Mouse (Mus musculus): Measurements from ENCODE around the gene Clock.

Gene Clock

DNA sequence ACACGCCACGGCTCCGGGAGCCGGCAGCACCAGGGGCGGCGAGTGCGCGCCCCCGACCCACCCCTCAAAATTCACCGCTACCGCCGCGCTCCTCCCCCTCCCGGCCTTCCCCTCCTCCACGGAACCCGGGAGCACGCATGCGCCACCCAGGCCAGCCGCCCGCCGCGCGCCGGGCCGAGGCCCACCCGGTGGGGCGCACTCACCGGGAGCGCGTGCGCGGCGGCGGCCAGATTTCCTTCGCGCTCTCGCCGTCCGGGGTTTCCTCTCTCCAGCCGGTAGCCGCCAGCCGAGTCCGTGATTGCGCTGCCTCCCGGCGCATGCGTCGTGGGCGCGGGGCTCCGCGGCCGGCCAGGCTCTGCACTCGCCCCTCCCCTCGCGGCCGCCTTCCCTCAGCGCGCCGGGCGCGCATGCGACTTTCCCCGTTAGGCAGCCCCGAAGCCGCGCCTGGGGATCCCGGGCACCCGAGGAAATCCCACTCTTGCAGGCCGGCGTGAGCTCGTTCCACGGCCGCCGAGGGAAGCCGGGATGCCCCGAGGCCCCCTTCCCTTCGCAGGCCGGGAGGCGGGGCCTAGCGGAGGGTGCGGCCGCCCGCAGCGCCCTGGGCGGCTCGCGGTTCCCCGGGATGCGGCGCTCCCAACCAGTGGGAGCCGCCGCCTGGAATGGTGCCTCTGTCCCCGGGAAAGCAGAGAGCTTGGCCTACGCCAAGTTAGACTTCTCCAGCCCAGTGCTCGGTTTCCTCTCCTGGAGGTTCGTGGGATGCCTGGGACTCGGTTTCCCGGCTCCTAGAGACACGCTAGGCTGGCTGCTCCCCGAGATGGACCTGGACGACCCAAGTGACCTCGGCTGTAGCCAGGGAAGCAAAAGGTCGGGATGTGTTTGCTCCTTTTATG lies at the start of gene Clock:
Gene Clock, minus strand, starts transcription at position 341 of the 890 bp plus-strand sequence.
- DNase-seq (ENCODE audit: low spot score), result peak; percentile 79

DNA sequence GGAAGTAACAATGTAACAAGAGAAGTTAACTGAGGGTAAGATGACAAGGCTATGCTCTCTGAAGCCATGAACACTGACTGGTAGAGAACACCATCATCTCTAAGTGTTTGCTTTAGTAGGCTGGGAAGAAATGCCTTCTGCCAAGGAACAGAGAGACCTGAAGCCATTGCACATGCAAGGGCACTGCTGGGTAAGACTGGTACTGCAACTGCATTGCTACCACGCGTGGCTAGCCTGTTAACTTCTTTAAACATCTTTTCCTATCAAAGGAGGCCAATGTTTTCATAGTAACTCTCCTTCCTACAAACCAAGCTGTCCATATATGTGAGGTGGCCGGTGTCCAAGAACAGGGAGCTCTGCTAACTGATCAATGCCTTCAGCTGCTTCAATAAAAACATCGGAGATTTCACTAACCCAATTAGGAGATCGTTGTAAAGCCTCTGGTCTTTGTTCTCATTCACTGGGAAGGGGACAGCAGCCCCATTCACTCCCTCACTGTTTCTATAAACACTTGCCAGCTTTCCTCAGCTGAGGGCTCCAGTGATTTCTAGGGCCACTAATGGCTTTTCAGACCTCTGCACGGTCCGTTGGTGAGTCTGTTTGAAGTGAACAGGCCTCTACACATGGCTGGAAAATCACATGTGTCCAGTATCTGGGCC lies 47.5 kb upstream of the Clock start:
- DNase-seq (ENCODE audit: low spot score), result no peak

DNA sequence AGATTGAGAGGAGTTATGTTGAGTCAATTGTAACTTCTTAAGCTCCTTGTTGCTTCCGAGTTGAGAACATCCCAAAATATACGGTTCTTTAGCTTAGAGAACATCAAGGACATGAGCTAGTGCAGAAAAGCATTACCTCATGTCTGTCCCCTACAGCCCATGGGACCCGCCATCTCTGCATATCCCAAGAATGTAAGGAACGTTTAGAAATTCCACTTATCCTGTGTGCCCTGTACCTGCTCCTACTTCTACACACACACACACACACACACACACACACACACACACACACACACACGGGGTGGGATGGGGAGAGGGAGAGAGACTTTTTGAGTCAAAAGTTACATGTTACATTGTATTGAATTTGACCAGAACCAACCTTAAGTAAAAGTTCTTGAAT lies 46.9 kb upstream of the Clock start:
- no peak for DNase-seq (ENCODE audit: low spot score)

DNA sequence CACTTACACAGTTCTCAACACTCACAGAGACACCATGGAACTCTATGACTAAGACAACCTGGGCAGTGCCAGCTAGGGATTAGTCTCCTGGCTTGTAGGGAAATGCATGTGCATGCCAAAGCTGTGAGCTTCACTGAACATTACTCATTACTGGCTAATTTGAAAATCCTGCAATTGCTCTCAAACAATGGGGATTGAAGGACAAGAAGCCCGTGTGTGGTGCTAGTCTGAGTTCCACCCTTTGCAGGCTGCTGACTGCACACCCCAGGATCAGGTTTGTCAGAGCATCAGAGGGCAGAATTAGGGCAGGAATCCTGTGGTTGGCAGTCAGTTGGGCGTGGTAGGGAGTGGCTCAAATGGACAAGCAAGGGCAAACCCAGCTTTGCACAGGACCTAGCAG lies 41.5 kb upstream of the Clock start:
- DNase-seq (ENCODE audit: low spot score), result no peak

DNA sequence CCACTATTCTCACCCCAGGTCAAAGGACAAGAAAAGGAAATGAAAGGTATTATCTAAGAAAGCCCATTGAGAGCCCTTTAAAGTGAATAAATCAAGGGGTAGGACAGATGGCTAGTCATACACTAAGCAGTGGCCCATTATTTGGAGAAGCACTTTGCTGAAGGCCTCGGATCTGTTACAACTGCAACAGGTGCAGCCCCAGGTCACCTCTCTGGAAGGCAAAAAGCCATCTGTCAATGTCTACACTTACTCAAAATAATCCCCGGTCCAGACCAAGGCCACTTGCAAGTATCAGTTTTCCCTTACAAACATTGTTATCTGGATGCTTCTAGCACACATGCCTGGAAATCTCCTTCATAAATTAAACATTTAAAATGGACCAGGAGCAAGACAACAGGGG lies 36.3 kb upstream of the Clock start:
- no peak for DNase-seq (ENCODE audit: low spot score)

DNA sequence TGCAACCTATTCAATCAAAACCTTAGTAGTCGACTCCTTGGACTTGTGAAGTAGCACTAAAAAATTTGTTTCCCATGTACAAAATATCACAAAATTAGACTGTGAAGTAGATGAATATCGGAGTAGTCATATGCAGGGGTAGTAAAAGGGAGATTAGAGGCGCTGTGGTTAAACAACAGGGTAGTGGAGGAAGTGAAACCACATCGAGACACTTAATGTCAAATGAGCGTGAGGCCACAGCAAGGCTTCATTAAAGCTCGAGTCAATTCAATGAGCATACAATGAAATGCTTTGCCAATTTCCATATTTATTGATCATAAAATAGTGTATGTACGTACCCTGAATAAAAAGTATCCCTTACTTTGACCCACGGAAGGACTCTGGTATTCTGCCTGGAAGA lies 32.5 kb upstream of the Clock start:
- no peak for DNase-seq (ENCODE audit: low spot score)

DNA sequence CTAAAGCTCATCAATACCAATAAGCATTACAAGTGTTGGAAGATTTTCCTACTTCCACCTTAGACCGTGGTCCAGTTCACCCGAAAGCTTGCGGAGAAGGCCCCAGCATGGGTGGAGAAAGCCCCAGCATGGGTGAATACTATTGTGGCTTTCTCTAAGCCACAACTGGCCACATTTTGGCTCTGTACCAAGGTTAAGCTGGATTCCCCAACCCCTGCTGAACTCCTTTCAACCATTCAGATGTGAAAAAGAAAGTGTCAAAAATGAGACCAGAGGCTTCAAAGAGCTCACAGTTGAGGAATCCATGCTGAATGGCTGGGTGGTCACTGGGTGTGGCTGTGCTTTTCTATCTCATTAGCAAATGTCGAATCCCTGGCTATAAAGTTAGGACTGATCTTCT lies 29.2 kb upstream of the Clock start:
- DNase-seq (ENCODE audit: low spot score), result no peak

DNA sequence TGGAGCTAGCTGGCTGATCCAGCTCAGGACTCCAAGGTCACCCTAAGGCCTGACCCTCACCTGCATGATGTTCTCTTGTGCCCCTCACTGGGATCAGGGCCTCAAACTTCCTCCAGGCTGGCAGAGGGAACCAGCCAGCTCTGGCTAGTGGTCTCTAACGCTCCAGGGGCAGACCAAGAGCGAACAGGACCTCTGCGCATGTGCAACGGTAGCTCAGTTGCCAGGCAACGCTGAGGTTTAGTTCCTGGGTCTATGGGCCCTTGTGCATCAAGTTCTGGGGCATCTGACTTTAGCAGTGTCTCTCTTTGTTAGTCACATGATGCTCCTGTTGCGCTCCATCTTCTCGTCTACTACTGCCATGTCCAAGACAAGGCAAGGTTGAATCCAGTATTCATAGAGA lies 26.4 kb upstream of the Clock start, which contains the start of gene Pdcl2:
Gene Pdcl2, minus strand, starts transcription at position 204 of the 400 bp plus-strand sequence.
- no peak for DNase-seq (ENCODE audit: low spot score)

DNA sequence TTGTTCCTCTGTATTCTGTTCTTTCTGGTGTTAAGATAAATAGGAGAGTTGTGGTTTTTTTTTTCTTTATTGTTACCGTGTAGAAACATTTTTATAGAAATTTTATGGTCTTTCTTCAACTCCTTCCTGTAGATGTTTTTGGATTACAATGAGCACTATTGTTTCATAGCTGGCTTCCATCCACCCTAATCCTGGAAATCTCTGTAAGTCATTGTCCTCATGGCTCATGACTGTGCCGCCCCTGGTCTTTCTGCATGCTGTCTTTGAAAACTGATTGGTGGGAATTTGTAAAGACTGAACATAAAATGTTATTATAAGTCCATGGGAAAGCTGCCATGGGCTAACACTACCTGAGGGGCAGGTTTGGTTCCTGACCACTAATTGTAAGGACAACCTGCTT lies 22.7 kb upstream of the Clock start:
- DNase-seq (ENCODE audit: low spot score), result no peak

DNA sequence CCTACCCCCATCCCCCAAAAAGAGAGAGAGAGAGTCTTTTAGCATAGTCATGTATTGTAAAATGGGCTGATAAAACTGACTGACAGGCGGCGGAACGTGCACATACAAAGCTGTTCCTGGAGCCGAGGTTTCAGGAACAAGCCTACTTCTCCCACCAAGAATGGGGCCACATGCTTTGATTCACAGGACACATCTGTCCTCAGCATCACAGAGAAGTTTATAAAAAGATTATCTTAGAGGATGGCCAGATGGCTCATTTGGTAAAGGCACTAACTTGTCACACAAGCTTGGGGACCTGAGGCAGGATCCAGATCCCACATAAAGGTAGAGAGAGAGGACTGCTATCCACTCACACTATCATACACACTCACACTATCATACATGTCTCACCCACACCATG lies 20.5 kb upstream of the Clock start:
- no peak for DNase-seq (ENCODE audit: low spot score)

DNA sequence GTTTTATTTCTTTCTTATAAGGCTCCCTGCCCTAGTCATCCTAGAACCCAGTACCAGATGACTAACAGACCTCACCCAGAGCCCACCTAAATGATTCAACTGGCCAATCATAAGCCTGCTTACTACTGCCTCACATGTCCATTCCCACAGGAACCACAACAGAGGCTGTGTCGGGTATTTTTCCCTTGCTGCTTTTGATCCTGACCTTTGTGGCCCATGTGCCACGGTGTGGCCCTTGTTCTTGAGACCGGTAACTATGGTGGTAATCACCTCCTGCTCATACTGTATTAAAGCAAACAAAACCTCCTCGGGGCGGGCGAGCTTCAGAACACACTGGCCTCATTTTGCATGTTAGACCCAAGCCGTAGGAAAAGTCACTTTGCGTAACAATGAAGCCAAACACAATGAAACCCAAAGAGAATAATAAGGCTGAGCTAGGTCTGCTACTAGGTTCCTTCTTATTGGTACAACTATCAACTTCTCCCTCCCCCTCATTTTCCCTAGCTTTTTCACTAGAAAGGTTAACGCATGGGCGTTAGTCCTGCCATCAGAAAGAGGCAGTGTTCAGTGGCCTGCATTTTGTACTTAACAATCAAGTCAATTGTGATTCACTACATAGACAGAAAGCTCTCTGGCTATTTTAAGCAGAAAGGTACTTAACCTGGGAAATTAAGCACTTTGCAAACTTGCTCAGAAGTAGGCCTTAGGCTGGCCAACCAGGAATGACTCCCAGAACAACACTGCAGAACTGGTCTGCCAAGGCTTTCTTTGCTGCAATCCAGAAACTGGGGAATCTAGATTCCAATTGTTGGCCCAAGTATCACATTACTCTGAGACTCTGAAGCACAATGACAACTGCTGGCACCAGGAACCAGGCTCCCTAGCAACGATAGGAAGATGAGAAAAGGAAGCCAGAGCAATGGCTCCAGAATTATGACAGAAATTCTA lies 16.9 kb upstream of the Clock start:
- DNase-seq (ENCODE audit: low spot score), result no peak

DNA sequence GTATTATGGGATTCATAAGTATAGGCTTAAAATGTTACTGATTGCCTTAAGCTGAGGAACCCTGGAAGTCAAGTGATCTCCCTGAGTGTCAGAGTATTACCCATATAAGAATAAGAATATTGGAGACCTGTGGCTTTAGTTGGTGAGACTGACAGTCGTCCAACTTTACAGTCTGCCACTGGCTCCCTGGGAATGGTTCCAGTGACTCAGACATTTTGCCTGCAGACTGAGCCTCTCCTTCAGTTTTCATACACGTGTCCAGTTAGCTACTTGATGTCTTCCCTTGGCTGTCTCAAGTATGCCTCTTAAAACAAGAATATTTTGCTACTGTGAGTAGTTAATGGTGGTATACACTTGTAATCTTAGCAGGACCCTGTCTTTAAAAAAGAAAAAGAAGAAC lies 3.6 kb upstream of the Clock start:
- DNase-seq (ENCODE audit: low spot score), result no peak

DNA sequence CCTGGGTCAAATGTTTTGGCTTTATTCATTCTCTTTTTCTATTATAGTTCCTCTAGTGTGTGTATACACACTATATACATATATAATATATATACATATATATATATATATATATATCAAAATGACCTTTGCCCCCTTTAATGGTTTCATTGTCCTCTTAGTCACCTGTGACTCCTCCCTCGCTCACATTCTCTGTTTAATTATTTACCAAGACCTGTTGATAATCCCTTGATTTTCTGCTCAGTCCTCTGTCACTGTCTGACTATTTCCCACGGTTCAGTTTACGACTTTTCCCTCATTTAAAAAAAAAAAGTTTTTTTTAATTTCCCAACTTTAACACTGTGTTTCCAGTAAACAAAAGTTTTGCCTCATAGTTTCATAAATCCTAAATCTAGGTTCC lies 1.7 kb upstream of the Clock start:
- DNase-seq (ENCODE audit: low spot score), result no peak

DNA sequence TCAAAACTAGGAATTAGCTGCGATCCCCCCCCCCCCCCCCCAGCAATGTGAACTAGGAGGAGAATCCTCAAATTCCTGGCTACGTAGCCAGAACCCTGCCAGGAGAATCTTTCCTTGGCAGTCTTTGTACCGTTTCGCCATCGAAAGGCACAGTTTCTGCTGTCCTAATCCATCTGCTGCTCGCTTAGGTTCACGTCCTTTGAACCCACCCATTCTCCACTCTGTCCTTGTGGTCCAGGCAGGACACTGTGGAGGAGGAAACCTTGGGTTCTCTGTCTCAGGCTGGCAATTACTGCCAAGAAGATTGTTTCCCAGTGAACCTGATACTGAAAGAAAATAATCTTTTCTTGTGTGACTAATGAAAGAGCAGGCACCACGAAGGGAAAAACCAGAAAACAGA lies 1.0 kb upstream of the Clock start:
- DNase-seq (ENCODE audit: low spot score), result no peak

DNA sequence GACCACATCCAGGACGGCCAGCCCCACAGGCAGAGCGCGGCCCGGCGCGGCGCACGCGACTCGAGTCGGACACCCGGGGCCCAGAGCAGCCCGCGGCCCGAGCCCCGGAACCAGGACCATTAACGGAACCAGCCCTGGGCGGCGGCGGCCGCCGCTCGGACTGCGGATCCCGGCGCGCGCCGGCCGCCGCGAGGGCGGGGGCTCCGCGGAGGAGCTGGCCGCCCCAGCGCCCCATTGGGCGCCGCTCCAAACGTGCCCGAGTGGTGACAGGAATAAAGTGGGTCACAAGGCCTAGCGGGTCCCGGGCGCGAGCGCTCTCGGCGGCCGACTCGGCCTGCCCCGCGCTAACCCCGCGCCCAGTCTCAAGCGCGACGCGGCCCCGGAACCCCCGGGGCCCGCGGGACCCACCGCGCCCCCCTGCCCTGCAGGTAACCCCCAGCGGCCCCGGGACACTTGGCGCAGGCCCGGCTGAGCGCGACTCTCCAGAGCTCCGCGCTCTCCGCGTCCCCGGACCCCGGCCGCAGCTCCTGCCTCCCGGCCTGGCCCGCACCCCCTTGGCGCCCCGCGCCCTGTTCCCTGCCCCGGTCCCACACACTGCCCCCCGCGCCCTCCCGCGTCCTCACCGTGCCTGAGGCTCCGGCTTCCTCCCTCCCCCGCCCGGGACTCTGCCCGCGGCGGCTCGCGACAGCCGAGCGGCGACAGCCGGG lies 694 bp downstream of the Clock start:
- peak; percentile 48 for DNase-seq (ENCODE audit: low spot score)

DNA sequence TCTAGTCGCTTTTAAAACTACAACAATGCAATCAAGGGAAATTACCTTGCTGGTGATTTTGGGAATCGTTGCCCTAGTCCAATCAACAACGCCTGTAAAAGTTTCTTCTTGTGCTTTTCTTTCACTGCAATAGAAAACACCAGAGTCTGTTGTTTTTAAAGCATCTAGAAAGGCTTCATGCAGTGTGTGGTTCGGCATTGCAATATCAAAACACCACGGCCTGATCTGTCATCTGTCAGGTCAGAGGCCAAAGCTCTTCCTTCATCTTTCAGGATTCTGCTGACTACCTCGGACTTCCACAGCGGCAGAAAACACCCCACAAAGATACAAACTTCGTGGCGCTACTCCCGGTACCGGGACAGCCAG lies 1.2 kb downstream of the Clock start:
- no peak for DNase-seq (ENCODE audit: low spot score)

DNA sequence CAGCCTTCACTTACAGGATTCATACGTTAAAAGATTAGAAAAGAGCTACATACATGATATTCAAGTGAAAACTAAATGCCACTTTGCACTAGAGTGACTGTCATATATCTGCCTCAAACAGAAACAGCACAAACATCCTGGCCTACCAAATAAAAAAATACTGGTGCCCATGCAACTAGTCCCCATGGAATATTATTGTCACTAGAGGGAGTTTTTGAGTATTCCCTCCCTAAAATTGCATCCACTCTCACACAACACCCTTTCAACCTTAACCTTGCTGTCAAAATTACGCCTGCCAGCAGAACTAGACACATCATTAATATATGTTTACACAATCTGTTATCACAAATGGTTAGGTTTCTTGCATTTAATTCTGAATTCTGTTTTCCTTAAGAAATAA lies 2.6 kb downstream of the Clock start:
- no peak for DNase-seq (ENCODE audit: low spot score)

DNA sequence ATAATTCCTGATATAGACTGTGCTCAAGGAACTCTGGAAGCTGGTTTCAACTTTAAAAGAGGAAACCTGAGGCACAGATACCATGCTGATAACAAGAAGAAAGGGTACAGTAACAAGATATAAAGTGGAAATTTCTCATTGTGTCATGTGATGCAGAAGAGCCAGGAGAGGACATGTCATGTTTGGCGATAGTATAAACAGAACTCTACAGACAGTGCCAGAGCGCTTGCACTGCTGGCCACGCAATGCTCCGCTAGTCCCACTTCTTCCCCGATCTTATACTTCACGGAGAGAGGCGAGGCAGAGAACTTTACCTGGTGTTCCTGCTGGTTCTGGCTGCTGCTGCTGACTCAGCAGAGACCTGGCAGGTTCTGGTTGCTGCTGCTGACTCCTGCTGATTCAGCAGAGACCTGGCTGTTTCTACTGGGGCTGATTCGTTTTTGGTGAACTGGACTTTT lies 15.3 kb downstream of the Clock start:
- no peak for DNase-seq (ENCODE audit: low spot score)

DNA sequence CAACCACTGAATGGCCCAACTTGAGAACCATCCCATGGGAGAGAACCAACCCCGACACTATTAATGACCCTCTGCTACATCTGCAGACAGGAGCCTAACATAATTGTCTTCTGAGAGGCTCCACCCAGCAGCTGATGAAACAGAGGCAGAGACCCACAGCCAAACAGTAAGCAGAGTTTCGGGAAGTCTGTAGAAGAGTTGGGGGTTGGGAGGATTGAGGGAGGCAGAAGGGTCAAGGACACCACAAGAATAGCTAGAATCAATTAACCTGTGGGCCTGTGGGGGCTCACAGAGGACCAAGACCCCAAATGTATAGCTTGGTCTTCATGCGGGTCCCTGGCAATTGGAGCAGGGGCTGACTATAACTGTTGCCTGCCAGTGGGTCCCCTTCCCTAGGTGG lies 16.3 kb downstream of the Clock start:
- DNase-seq (ENCODE audit: low spot score), result no peak

DNA sequence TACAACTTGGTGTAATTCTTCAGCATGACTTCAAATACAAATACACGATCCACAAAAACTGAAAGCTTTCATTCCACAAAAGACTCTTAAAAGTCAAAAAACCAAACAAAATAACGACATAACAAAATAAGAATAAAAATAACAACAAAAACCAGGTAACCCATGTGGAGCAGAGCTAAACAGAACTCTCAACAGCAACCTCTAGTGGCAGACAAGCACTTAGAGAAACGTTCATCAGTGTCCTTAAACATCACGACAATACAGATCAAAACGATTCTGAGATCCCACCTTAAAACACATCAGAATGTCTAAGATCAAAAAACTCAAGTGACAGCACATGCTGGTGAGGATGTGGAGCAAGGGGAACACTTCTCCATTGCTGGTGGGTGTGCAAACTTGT lies 17.5 kb downstream of the Clock start:
- no peak for DNase-seq (ENCODE audit: low spot score)

DNA sequence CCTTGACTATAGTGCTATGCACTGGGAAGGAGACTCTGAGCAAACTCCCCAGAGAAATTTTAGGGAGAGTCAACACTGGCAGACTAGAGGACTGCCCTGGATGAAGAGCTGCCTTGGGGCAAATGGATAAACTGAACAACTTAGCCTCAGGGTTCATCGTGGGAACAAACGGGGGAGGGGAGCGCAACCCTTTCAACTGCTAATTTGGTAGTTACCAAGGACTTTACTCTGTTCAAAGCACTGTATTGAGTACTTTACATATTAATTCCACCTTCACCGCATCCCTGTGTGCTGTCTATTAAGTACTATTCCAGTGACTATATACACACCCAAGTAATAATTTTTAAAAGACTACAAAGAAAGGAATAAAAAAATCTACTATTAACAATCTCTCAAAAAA lies 18.9 kb downstream of the Clock start:
- DNase-seq (ENCODE audit: low spot score), result no peak

DNA sequence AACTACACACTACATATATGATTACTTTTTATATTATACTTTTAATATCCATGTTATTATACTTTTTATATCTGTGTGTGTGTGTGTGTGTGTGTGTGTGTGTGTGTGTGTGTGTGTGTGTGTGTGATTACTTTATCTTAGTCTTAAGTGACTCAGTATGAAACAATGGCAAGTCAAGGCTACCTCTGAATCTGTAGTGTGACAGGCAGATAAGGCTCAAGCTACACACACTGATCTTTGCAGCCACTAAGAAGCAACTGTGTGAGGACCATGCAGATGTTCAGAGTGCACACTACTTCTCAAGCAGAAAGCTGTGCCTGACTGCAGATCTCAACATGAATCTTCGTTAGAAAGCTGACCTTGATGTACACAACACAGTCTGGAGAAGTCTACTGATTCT lies 20.7 kb downstream of the Clock start:
- DNase-seq (ENCODE audit: low spot score), result no peak
